Mouse (Mus musculus) testis, adult 10 weeks (tissue): ENCODE results near the gene Cc2d2b. TPM values are rescaled to one million over a fixed set of nuclear protein-coding genes. Genes with fewer than 3 reads are reported as not detected.

Experiments
- polyA plus RNA-seq: library from polyadenylated mRNA; stranded (reverse); fragments of 350-450 nt; fragmentation: Illumina TruSeq; extraction: RNeasy Lipid Tissue Mini Kit (QIAGEN cat#74804); gene quantifications from one replicate; pipeline ENCODE4 v1.2.3, GENCODE M21; 2014; ENCODE audit warnings: low read depth, low replicate concordance

Gene Cc2d2b
- polyA plus RNA-seq: 57.5 TPM

GRCm38 (mm10) chr19:40748559-40748958, at the start of gene Cc2d2b:
Gene Cc2d2b (plus strand): TSS chr19:40748753.

DNA sequence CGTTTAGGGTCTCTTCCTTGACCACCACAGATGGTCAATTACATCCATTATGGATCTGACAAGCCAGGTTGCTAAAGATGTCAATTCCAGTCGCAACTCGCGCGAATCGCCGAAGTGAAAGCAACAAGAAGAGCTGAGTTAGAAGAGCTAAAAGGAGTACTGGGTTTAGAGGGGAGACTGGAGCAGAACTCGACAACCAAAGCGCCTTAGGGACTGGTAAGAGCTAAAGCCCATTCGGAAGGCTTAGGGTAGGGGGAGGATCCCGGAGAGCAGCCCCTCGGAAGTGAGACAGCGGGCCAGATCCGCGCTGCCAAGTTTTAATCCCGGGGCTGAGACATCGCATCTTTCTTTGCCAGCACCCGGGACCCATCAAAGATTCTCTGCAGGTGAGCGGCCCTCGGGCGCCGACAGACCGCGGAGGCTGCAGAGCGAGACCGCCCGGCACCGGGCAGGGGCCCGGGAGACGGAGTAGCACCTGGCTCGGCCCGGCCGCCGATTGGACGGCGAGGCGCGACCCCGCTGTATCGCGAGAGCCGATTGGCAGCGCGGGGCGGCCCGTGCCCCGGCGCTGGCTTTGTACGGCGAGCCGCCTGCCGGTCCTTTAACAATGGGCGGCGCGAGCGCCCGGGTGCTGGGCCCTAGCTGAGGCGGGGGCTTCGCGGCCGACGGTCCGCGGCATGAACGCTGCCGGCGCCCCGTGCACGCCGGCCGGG, 82.3 kb downstream of the Cc2d2b start, which contains the start of gene Ccnj:
Gene Ccnj, plus strand, starts transcription at position 577 of the 713 bp plus-strand sequence.

Other genes with a start within 250 kb of the Cc2d2b start
- 29.3 TPM for gene Sorbs1, start 235.0 kb upstream of the Cc2d2b start, polyA plus RNA-seq
- 0.87 TPM for gene Aldh18a1, start 160.3 kb upstream of the Cc2d2b start, polyA plus RNA-seq
- 10.8 TPM for gene Tctn3, start 136.5 kb upstream of the Cc2d2b start, polyA plus RNA-seq
- gene Entpd1, start 136.4 kb upstream of the Cc2d2b start, polyA plus RNA-seq: 27.3 TPM
- gene Ccnj, start 82.5 kb downstream of the Cc2d2b start, polyA plus RNA-seq: 2.3 TPM
- gene Zfp518a, start 146.0 kb downstream of the Cc2d2b start, polyA plus RNA-seq: 56.0 TPM
- gene Blnk, start 245.8 kb downstream of the Cc2d2b start, polyA plus RNA-seq: 1.1 TPM